Mouse (Mus musculus) spleen, adult 2 months (tissue): ENCODE measurements around the gene Fmo4. TPM values are rescaled to one million over a fixed set of nuclear protein-coding genes. Genes with fewer than 3 reads are reported as not detected.

Source experiments
- DNase-seq, 2 experiments: peaks; one replicate each; pipeline versions ENCODE4 v3.0.0 to v3.0.0-alpha.2; 2012 to 2021; ENCODE audit warnings: low spot score in 2 of 2, low read depth in 1 of 2
- H3K27ac ChIP-seq: fragments of 200-500 bp; 2 replicates; pipeline ENCODE4 v1.5.1; 2012; ENCODE audit warnings: low read length, inconsistent platforms; ENCODE audit not compliant: insufficient read depth
- H3K27me3 ChIP-seq: fragments of 200-500 bp; 2 replicates; pipeline ENCODE4 v1.6.1; 2012; ENCODE audit warnings: mild to moderate bottlenecking, moderate library complexity, low read length, inconsistent platforms; ENCODE audit not compliant: control insufficient read depth, insufficient read depth
- H3K36me3 ChIP-seq: fragments of 200-500 bp; 2 replicates; pipeline ENCODE4 v1.6.1; 2012; ENCODE audit warnings: mild to moderate bottlenecking, low read length, inconsistent platforms; ENCODE audit not compliant: control insufficient read depth, insufficient read depth
- H3K4me1 ChIP-seq: fragments of 200-500 bp; 2 replicates; pipeline ENCODE4 v1.6.1; 2011; ENCODE audit warnings: inconsistent platforms; ENCODE audit not compliant: control insufficient read depth, insufficient read depth, insufficient read length
- H3K4me3 ChIP-seq: fragments of 200-500 bp; 2 replicates; pipeline ENCODE4 v1.5.1; 2011; ENCODE audit warnings: mild to moderate bottlenecking, inconsistent platforms; ENCODE audit not compliant: insufficient read depth, insufficient read length; ENCODE audit errors: extremely low read depth
- CTCF ChIP-seq: fragments of 200-500 bp; IDR thresholded peaks from 2 replicates; pipeline ENCODE4 v1.5.1; 2011; ENCODE audit warnings: mild to moderate bottlenecking, inconsistent platforms; ENCODE audit not compliant: insufficient read depth, insufficient read length, insufficient replicate concordance; ENCODE audit errors: extremely low read depth
- POLR2A ChIP-seq: fragments of 200-500 bp; IDR thresholded peaks from 2 replicates; pipeline ENCODE4 v1.6.1; 2011; ENCODE audit warnings: low read depth, low read length, inconsistent platforms
- WGBS: fragments of 180-500 bp; shearing (Covaris S2); methylation state at CpG from one replicate; pipeline ENCODE4 v1.1.7; 2018; 5-methylcytosine and 5-hydroxymethylcytosine counted together
- polyA plus RNA-seq: library from polyadenylated mRNA; depleted of rRNA; stranded (reverse); fragments of >200 nt; gene quantifications from 2 replicates; pipeline ENCODE4 v1.2.3, GENCODE M21; 2012

The Fmo4 gene
- polyA plus RNA-seq, 1 experiment = not detected

DNA sequence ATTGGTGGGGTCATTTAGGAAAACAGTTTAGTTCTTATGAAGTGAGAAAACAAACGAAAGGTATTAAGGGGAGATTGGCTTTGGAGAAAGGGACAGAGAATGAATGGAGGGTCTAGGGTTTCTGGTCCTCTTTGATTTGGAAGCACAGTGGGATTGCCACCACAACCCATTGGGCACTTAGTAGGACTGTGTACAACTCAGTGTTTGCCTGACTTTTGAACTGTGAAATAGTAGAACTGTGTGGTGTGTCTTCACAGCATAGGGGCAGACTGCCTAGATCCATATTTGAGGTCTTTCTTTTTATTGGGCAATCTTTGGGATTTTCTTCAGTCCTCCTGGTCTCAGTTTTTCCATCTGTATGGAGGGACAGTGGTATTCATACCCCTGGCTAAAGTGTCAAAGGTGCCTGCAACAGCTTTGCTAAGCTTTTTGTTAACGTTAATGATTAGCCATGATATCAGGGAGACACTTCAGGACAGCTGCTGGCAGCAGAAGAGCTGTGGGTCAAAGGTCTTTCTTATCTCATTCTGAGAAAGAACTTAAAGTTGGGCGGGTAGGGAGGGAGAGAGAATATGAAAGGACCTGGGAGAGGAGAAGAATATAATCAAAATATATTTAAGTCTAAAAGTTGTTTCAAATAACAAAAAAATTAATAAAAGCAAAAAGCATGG, 40.2 kb upstream of the Fmo4 start:
- DNase-seq = no peak
- no peaks in the 10 kb centered on the region for H3K36me3 ChIP-seq
- no peaks in the 10 kb centered on the region for H3K4me1 ChIP-seq
- H3K27ac ChIP-seq = no peak overlapping the region
- TF ChIP-seq POLR2A (no peak), CTCF (no peak)
- H3K4me3 ChIP-seq = no peak overlapping the region
- WGBS = 73% methylated on average over 3 of the region's 3 CpGs
- no peaks in the 10 kb centered on the region for H3K27me3 ChIP-seq

DNA sequence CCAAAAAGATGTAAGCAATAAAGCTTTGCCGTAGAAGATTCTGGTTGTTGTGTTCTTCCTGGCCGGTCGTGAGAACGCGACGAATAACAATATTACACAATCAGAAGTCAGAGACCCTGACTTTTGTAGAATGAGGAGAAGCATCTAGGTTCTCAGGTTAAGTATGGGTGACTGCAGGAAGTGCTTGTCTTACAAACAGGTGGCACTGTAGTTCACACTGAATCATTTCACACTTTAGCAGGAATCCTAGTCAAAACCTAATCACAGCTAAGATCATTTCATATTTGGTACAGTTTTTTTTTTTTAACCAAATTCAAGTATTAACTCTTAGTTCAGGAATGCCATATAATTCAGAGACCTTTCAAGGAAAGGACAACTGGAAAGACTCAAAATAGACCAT, 33.8 kb upstream of the Fmo4 start:
- DNase-seq = no peak

DNA sequence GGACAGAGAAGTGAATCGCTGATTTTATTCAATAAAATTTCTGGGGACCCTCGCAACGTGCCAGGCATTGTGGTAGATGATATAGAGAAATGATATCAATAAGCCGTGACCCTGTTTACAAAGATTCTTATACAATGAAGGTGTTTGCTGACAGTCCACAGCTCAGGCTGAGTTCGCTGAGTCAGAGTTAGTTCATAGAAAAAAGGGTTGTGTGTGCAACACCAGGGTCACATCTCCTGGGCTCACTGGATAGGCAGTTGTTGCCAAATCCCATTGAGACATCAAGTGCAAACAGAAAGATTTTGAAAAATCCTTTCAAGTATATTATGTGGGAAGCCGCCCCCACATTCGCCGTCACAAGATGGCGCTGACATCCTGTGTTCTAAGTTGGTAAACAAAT, 26.4 kb upstream of the Fmo4 start:
- 91% methylated on average over 9 of the region's 9 CpGs for WGBS
- Histone ChIP-seq H3K4me1 (no peaks in the 10 kb centered on the region), H3K36me3 (no peaks in the 10 kb centered on the region), H3K27me3 (no peaks in the 10 kb centered on the region), H3K4me3 (no peak overlapping the region), H3K27ac (no peak overlapping the region)
- no peak for TF ChIP-seq CTCF
- no peak for TF ChIP-seq POLR2A
- no peak for DNase-seq

More for the DNA sequence above, 33.8 kb upstream of the Fmo4 start:
- no peaks in the 10 kb centered on the region for H3K4me1 ChIP-seq
- H3K27me3 ChIP-seq = no peaks in the 10 kb centered on the region
- H3K36me3 ChIP-seq = no peaks in the 10 kb centered on the region
- H3K27ac ChIP-seq = no peak overlapping the region
- H3K4me3 ChIP-seq = no peak overlapping the region
- no peak for TF ChIP-seq CTCF
- no peak for TF ChIP-seq POLR2A
- WGBS = 94% methylated on average over 6 of the region's 6 CpGs

DNA sequence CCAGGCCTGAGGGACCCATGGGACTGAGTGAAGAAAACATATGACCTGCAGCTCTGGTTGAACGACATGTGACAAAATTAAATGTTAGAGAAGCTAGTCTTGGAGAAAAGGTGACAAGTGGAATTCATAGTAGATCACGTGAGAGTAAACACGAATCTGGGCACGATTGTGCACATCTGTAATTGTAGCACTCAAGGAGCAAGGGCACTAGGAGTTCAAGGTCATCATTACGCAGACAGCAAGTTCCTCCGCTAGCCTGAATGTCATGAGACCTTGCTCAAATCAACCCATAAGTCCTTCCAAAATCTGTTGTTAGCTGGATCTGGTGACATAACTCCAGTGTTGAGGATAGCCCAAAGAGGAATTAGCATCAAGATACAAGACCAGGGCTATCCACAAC, 25.2 kb upstream of the Fmo4 start:
- Histone ChIP-seq H3K4me1 (no peaks in the 10 kb centered on the region), H3K4me3 (no peak overlapping the region), H3K27me3 (no peaks in the 10 kb centered on the region), H3K36me3 (no peaks in the 10 kb centered on the region), H3K27ac (no peak overlapping the region)
- WGBS = 92% methylated on average over 6 of the region's 6 CpGs
- no peak for DNase-seq
- TF ChIP-seq POLR2A = no peak
- TF ChIP-seq CTCF = no peak

DNA sequence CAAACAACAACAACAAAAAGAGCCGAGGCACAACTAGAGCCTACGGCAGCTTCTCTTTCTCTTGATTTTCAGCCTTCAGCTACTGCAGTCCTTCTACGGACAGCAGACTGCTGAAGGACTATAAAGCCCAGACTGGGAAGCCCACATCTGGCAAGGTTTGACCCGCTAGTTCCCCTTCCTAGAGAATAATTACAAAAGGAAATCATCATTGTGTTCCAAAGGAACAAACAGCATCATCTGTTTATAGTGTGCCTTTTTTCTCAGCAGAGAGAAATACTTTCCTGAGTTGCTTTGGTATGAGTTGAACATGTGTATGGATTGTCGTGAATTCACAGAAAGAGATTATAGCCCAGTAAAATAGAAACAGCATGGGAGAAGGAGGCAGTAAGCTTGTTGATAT, 20.6 kb upstream of the Fmo4 start:
- WGBS = 80% methylated on average over 5 of the region's 5 CpGs
- no peak for TF ChIP-seq POLR2A
- no peak for TF ChIP-seq CTCF
- no peak overlapping the region for H3K27ac ChIP-seq
- H3K36me3 ChIP-seq = no peaks in the 10 kb centered on the region
- no peak for DNase-seq
- no peaks in the 10 kb centered on the region for H3K4me1 ChIP-seq
- H3K4me3 ChIP-seq = no peak overlapping the region
- H3K27me3 ChIP-seq = no peaks in the 10 kb centered on the region

DNA sequence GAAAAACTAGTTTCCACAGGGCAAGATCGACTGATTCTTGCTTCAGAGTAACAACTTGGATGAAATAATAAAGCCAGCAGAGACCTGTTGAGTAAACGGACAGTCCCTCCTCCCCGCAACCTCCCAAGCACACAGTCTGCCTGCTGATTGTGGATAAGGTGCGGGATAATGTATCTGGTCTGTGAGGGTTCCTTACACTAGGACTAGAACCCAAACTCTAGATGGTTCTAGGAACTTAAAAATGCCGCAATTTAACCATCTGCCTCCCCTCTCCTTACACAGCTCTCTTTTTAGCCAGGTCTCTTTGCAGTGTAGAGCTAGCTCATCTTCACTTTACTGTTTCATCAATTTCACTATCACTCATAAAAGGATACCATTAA, 18.8 kb upstream of the Fmo4 start:
- no peak for TF ChIP-seq POLR2A
- TF ChIP-seq CTCF = no peak
- 74% methylated on average over 5 of the region's 5 CpGs for WGBS
- Histone ChIP-seq H3K4me1 (no peaks in the 10 kb centered on the region), H3K36me3 (no peaks in the 10 kb centered on the region), H3K27me3 (no peaks in the 10 kb centered on the region), H3K27ac (no peak overlapping the region), H3K4me3 (no peak overlapping the region)
- DNase-seq = no peak

DNA sequence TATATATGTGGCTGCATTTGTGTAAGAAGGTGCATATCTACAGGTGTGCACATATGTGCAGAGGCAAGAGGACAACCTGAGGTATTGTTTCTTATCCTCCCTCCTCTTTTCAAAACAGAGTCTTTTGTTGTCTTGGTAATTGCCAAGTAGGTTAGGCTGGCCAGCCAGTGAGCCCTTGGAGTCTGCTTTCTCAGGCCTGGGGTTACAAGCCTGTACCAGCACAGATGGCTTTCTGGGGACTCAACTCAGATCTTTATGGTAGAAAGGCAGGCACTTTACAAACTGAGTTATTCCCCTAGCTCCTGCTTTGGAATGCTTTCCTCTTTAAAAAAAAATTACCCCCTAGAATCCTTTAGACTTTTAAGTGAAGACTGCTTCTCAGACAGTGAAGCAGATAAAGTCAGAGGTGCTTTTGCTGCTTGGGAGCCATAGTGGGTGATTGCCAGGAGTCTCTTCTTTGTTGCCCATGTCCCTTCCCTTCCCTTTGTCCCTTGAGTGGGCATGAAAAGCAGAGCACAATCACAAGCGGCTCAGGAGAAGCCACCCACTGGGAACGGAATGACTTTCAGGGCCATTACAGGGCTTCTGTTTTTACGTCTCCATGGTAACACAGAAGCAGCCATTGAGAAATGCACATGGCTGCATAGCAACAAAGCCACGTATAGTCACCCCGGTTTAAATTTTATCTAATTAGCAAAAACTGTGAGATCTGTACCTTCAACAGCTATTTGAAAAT, 18.2 kb upstream of the Fmo4 start:
- WGBS = 47% methylated on average over 5 of the region's 5 CpGs

More for the DNA sequence above, 18.2 kb upstream of the Fmo4 start:
- DNase-seq = no peak
- TF ChIP-seq POLR2A = no peak
- Histone ChIP-seq H3K4me1 (no peaks in the 10 kb centered on the region), H3K4me3 (no peak overlapping the region), H3K27ac (no peak overlapping the region), H3K27me3 (no peaks in the 10 kb centered on the region), H3K36me3 (no peaks in the 10 kb centered on the region)
